Mouse (Mus musculus): ENCODE measurements around the gene Gm4969. TPM values are rescaled to one million over a fixed set of nuclear protein-coding genes. Genes with fewer than 3 reads are reported as not detected.
"Not testable (repeated sequence)": the region's sequence is repeated elsewhere in the genome, so short reads cannot be mapped to it uniquely, and the experiment has no call there.

Gm4969 gene
- total RNA-seq, 1 experiment from 2014 or later = not detected

GRCm38 (mm10) chr7:19078732-19079131 lies 39.4 kb downstream of the Gm4969 start:
- no peak for ATAC-seq (ENCODE audit: extremely low read depth, insufficient number of reproducible peaks, low FRiP score, poor library complexity, severe bottlenecking)

GRCm38 (mm10) chr7:19077761-19078160 lies 40.4 kb downstream of the Gm4969 start:
- peak; percentile 86 for ATAC-seq (ENCODE audit: extremely low read depth, insufficient number of reproducible peaks, low FRiP score, poor library complexity, severe bottlenecking)

- ATAC-seq (ENCODE audit: extremely low read depth, insufficient number of reproducible peaks, low FRiP score, poor library complexity, severe bottlenecking) = no peak
Measured at GRCm38 (mm10) chr7:19076586-19076991, 41.6 kb downstream of the Gm4969 start.

- peak; percentile 37; the same call in 1 of the 2 replicates for ATAC-seq (ENCODE audit: extremely low read depth, insufficient number of reproducible peaks, low FRiP score, poor library complexity, severe bottlenecking)
Measured at GRCm38 (mm10) chr7:19075723-19076585, 42.2 kb downstream of the Gm4969 start, which contains the start of gene Dmwd. Gene Dmwd (plus strand): TSS chr7:19076227.

- no peak for ATAC-seq (ENCODE audit: extremely low read depth, insufficient number of reproducible peaks, low FRiP score, poor library complexity, severe bottlenecking)
Measured at GRCm38 (mm10) chr7:19075231-19075630, 42.9 kb downstream of the Gm4969 start.

- no peak for ATAC-seq (ENCODE audit: extremely low read depth, insufficient number of reproducible peaks, low FRiP score, poor library complexity, severe bottlenecking)
Measured at GRCm38 (mm10) chr7:19074494-19074893, 43.7 kb downstream of the Gm4969 start.

GRCm38 (mm10) chr7:19073504-19073903 lies 44.7 kb downstream of the Gm4969 start:
- ATAC-seq (ENCODE audit: extremely low read depth, insufficient number of reproducible peaks, low FRiP score, poor library complexity, severe bottlenecking) = no peak

GRCm38 (mm10) chr7:19071024-19071423 lies 47.1 kb downstream of the Gm4969 start:
- not testable (repeated sequence) for ATAC-seq (ENCODE audit: extremely low read depth, insufficient number of reproducible peaks, low FRiP score, poor library complexity, severe bottlenecking)

- no peak for ATAC-seq (ENCODE audit: extremely low read depth, insufficient number of reproducible peaks, low FRiP score, poor library complexity, severe bottlenecking)
Measured at GRCm38 (mm10) chr7:19069500-19069899, 48.7 kb downstream of the Gm4969 start.

- ATAC-seq (ENCODE audit: extremely low read depth, insufficient number of reproducible peaks, low FRiP score, poor library complexity, severe bottlenecking) = peak; percentile 46
Measured at GRCm38 (mm10) chr7:19068707-19069106, 49.5 kb downstream of the Gm4969 start.

- ATAC-seq (ENCODE audit: extremely low read depth, insufficient number of reproducible peaks, low FRiP score, poor library complexity, severe bottlenecking) = no peak
Measured at GRCm38 (mm10) chr7:19067935-19068334, 50.2 kb downstream of the Gm4969 start.

- no peak for ATAC-seq (ENCODE audit: extremely low read depth, insufficient number of reproducible peaks, low FRiP score, poor library complexity, severe bottlenecking)
Measured at GRCm38 (mm10) chr7:19067063-19067462, 51.1 kb downstream of the Gm4969 start.

- ATAC-seq (ENCODE audit: extremely low read depth, insufficient number of reproducible peaks, low FRiP score, poor library complexity, severe bottlenecking) = no peak
Measured at GRCm38 (mm10) chr7:19065896-19066295, 52.3 kb downstream of the Gm4969 start.

- ATAC-seq (ENCODE audit: extremely low read depth, insufficient number of reproducible peaks, low FRiP score, poor library complexity, severe bottlenecking) = no peak
Measured at GRCm38 (mm10) chr7:19057405-19057804, 60.8 kb downstream of the Gm4969 start.

GRCm38 (mm10) chr7:19055108-19055507 lies 63.1 kb downstream of the Gm4969 start:
- ATAC-seq (ENCODE audit: extremely low read depth, insufficient number of reproducible peaks, low FRiP score, poor library complexity, severe bottlenecking) = no peak

- ATAC-seq (ENCODE audit: extremely low read depth, insufficient number of reproducible peaks, low FRiP score, poor library complexity, severe bottlenecking) = no peak
Measured at GRCm38 (mm10) chr7:19054777-19055076, 63.4 kb downstream of the Gm4969 start.

GRCm38 (mm10) chr7:19054047-19054776 lies 64.0 kb downstream of the Gm4969 start, which contains the start of gene Rsph6a:
Gene Rsph6a (plus strand): TSS chr7:19054690.
- no peak for ATAC-seq (ENCODE audit: extremely low read depth, insufficient number of reproducible peaks, low FRiP score, poor library complexity, severe bottlenecking)

- ATAC-seq (ENCODE audit: extremely low read depth, insufficient number of reproducible peaks, low FRiP score, poor library complexity, severe bottlenecking) = no peak
Measured at GRCm38 (mm10) chr7:19053136-19053532, 65.0 kb downstream of the Gm4969 start.

GRCm38 (mm10) chr7:19052345-19053135 lies 65.6 kb downstream of the Gm4969 start:
- ATAC-seq (ENCODE audit: extremely low read depth, insufficient number of reproducible peaks, low FRiP score, poor library complexity, severe bottlenecking) = no peak

All from neutrophil, adult 5-6 weeks (primary cell).